Mouse (Mus musculus): ENCODE measurements around the gene Cttnbp2. TPM values are rescaled to one million over a fixed set of nuclear protein-coding genes. Genes with fewer than 3 reads are reported as not detected.

Cttnbp2 gene
- polyA plus RNA-seq, 1 experiment from 2014 or later, result 75.4 TPM

GRCm38 (mm10) chr6:18434355-18434754, 80.3 kb downstream of the Cttnbp2 start:
- no peak overlapping the region for H3K27ac ChIP-seq (ENCODE audit: low read depth, low read length)
- no peak overlapping the region for H3K9ac ChIP-seq (replicated peaks; ENCODE audit: low read depth, low read length)
- ATAC-seq (ENCODE audit: low read depth), result no peak
- no peak overlapping the region for H3K4me2 ChIP-seq (ENCODE audit: low read depth, low read length)
- no peaks in the 10 kb centered on the region for H3K4me1 ChIP-seq (ENCODE audit: control insufficient read depth, insufficient read depth, low read length)
- H3K27me3 ChIP-seq (ENCODE audit: control insufficient read depth, insufficient read depth, low read length), result no peaks in the 10 kb centered on the region
- WGBS, result 86% methylated on average over 8 of the region's 8 CpGs
- no peak overlapping the region for H3K4me3 ChIP-seq (ENCODE audit: low read depth, low read length)
- 0 out of 2 replicates have a peak, but pooled peaks cover 5% of the 10 kb centered on the region for H3K36me3 ChIP-seq (ENCODE audit: control insufficient read depth, insufficient read depth, low read length)
- no peaks in the 10 kb centered on the region for H3K9me3 ChIP-seq (ENCODE audit: control insufficient read depth, low read length)

GRCm38 (mm10) chr6:18432362-18432761, 82.3 kb downstream of the Cttnbp2 start:
- no peak for ATAC-seq (ENCODE audit: low read depth)
- Histone ChIP-seq H3K4me3 (ENCODE audit: low read depth, low read length) (no peak overlapping the region), H3K9me3 (ENCODE audit: control insufficient read depth, low read length) (no peaks in the 10 kb centered on the region), H3K9ac (replicated peaks; ENCODE audit: low read depth, low read length) (no peak overlapping the region), H3K4me2 (ENCODE audit: low read depth, low read length) (no peak overlapping the region), H3K27me3 (ENCODE audit: control insufficient read depth, insufficient read depth, low read length) (no peaks in the 10 kb centered on the region), H3K27ac (ENCODE audit: low read depth, low read length) (no peak overlapping the region), H3K4me1 (ENCODE audit: control insufficient read depth, insufficient read depth, low read length) (no peaks in the 10 kb centered on the region), H3K36me3 (ENCODE audit: control insufficient read depth, insufficient read depth, low read length) (0 out of 2 replicates have a peak, but pooled peaks cover 5% of the 10 kb centered on the region)
- WGBS, result 68% methylated on average over 3 of the region's 3 CpGs

- no peaks in the 10 kb centered on the region for H3K4me1 ChIP-seq (ENCODE audit: control insufficient read depth, insufficient read depth, low read length)
- no peak overlapping the region for H3K9ac ChIP-seq (replicated peaks; ENCODE audit: low read depth, low read length)
- H3K27me3 ChIP-seq (ENCODE audit: control insufficient read depth, insufficient read depth, low read length), result no peaks in the 10 kb centered on the region
- 97% methylated on average over 2 of the region's 2 CpGs for WGBS
- no peaks in the 10 kb centered on the region for H3K9me3 ChIP-seq (ENCODE audit: control insufficient read depth, low read length)
- H3K4me3 ChIP-seq (ENCODE audit: low read depth, low read length), result no peak overlapping the region
- H3K27ac ChIP-seq (ENCODE audit: low read depth, low read length), result no peak overlapping the region
- H3K4me2 ChIP-seq (ENCODE audit: low read depth, low read length), result no peak overlapping the region
- 0 out of 2 replicates have a peak, but pooled peaks cover 5% of the 10 kb centered on the region for H3K36me3 ChIP-seq (ENCODE audit: control insufficient read depth, insufficient read depth, low read length)
- ATAC-seq (ENCODE audit: low read depth), result no peak
These were observed 82.8 kb downstream of the Cttnbp2 start for GRCm38 (mm10) chr6:18431891-18432290.

- Histone ChIP-seq H3K9me3 (ENCODE audit: control insufficient read depth, low read length) (no peaks in the 10 kb centered on the region), H3K27ac (ENCODE audit: low read depth, low read length) (no peak overlapping the region), H3K4me1 (ENCODE audit: control insufficient read depth, insufficient read depth, low read length) (no peaks in the 10 kb centered on the region), H3K9ac (replicated peaks; ENCODE audit: low read depth, low read length) (no peak overlapping the region), H3K36me3 (ENCODE audit: control insufficient read depth, insufficient read depth, low read length) (0 out of 2 replicates have a peak, but pooled peaks cover 5% of the 10 kb centered on the region), H3K4me2 (ENCODE audit: low read depth, low read length) (no peak overlapping the region), H3K4me3 (ENCODE audit: low read depth, low read length) (no peak overlapping the region), H3K27me3 (ENCODE audit: control insufficient read depth, insufficient read depth, low read length) (no peaks in the 10 kb centered on the region)
- no peak for ATAC-seq (ENCODE audit: low read depth)
- WGBS, result 51% methylated on average over 3 of the region's 3 CpGs
These were observed 84.6 kb downstream of the Cttnbp2 start for GRCm38 (mm10) chr6:18430062-18430461.

- H3K4me3 ChIP-seq (ENCODE audit: low read depth, low read length), result no peak overlapping the region
- H3K27ac ChIP-seq (ENCODE audit: low read depth, low read length), result no peak overlapping the region
- ATAC-seq (ENCODE audit: low read depth), result no peak
- no peak overlapping the region for H3K4me2 ChIP-seq (ENCODE audit: low read depth, low read length)
- 0 out of 2 replicates have a peak, but pooled peaks cover 2% of the 10 kb centered on the region for H3K36me3 ChIP-seq (ENCODE audit: control insufficient read depth, insufficient read depth, low read length)
- WGBS, result 90% methylated on average over 6 of the region's 6 CpGs
- H3K9me3 ChIP-seq (ENCODE audit: control insufficient read depth, low read length), result no peaks in the 10 kb centered on the region
- no peaks in the 10 kb centered on the region for H3K27me3 ChIP-seq (ENCODE audit: control insufficient read depth, insufficient read depth, low read length)
- H3K4me1 ChIP-seq (ENCODE audit: control insufficient read depth, insufficient read depth, low read length), result no peaks in the 10 kb centered on the region
- no peak overlapping the region for H3K9ac ChIP-seq (replicated peaks; ENCODE audit: low read depth, low read length)
These were observed 89.8 kb downstream of the Cttnbp2 start for GRCm38 (mm10) chr6:18424822-18425221.

GRCm38 (mm10) chr6:18424367-18424766, 90.3 kb downstream of the Cttnbp2 start:
- H3K27me3 ChIP-seq (ENCODE audit: control insufficient read depth, insufficient read depth, low read length), result no peaks in the 10 kb centered on the region
- no peak overlapping the region for H3K4me2 ChIP-seq (ENCODE audit: low read depth, low read length)
- H3K9me3 ChIP-seq (ENCODE audit: control insufficient read depth, low read length), result no peaks in the 10 kb centered on the region
- H3K9ac ChIP-seq (replicated peaks; ENCODE audit: low read depth, low read length), result no peak overlapping the region
- no peak for ATAC-seq (ENCODE audit: low read depth)
- H3K36me3 ChIP-seq (ENCODE audit: control insufficient read depth, insufficient read depth, low read length), result 0 out of 2 replicates have a peak, but pooled peaks cover 2% of the 10 kb centered on the region
- WGBS, result 74% methylated on average over 3 of the region's 3 CpGs
- H3K4me3 ChIP-seq (ENCODE audit: low read depth, low read length), result no peak overlapping the region
- no peak overlapping the region for H3K27ac ChIP-seq (ENCODE audit: low read depth, low read length)
- H3K4me1 ChIP-seq (ENCODE audit: control insufficient read depth, insufficient read depth, low read length), result no peaks in the 10 kb centered on the region

- ATAC-seq (ENCODE audit: low read depth), result no peak
- Histone ChIP-seq H3K9ac (replicated peaks; ENCODE audit: low read depth, low read length) (no peak overlapping the region), H3K27ac (ENCODE audit: low read depth, low read length) (no peak overlapping the region), H3K36me3 (ENCODE audit: control insufficient read depth, insufficient read depth, low read length) (peaks cover 2% of the 10 kb centered on the region; the same call in 1 of the 2 replicates), H3K4me1 (ENCODE audit: control insufficient read depth, insufficient read depth, low read length) (no peaks in the 10 kb centered on the region; the same call in 1 of the 2 replicates), H3K4me3 (ENCODE audit: low read depth, low read length) (no peak overlapping the region), H3K9me3 (ENCODE audit: control insufficient read depth, low read length) (no peaks in the 10 kb centered on the region), H3K4me2 (ENCODE audit: low read depth, low read length) (no peak overlapping the region), H3K27me3 (ENCODE audit: control insufficient read depth, insufficient read depth, low read length) (no peaks in the 10 kb centered on the region)
- 70% methylated on average over 6 of the region's 6 CpGs for WGBS
These were observed 91.5 kb downstream of the Cttnbp2 start for GRCm38 (mm10) chr6:18423112-18423511.

GRCm38 (mm10) chr6:18421561-18421960, 93.1 kb downstream of the Cttnbp2 start:
- ATAC-seq (ENCODE audit: low read depth), result no peak
- H3K4me2 ChIP-seq (ENCODE audit: low read depth, low read length), result no peak overlapping the region
- 53% methylated on average over 2 of the region's 2 CpGs for WGBS

GRCm38 (mm10) chr6:18420660-18421059, 94.0 kb downstream of the Cttnbp2 start:
- Histone ChIP-seq H3K4me1 (ENCODE audit: control insufficient read depth, insufficient read depth, low read length) (no peaks in the 10 kb centered on the region; the same call in 1 of the 2 replicates), H3K27ac (ENCODE audit: low read depth, low read length) (no peak overlapping the region), H3K9ac (replicated peaks; ENCODE audit: low read depth, low read length) (no peak overlapping the region), H3K9me3 (ENCODE audit: control insufficient read depth, low read length) (no peaks in the 10 kb centered on the region), H3K4me3 (ENCODE audit: low read depth, low read length) (no peak overlapping the region), H3K4me2 (ENCODE audit: low read depth, low read length) (no peak overlapping the region), H3K36me3 (ENCODE audit: control insufficient read depth, insufficient read depth, low read length) (peaks cover 2% of the 10 kb centered on the region; the same call in 1 of the 2 replicates), H3K27me3 (ENCODE audit: control insufficient read depth, insufficient read depth, low read length) (no peaks in the 10 kb centered on the region)
- 58% methylated on average over 9 of the region's 9 CpGs for WGBS
- no peak for ATAC-seq (ENCODE audit: low read depth)

More at GRCm38 (mm10) chr6:18421561-18421960, 93.1 kb downstream of the Cttnbp2 start:
- no peaks in the 10 kb centered on the region for H3K9me3 ChIP-seq (ENCODE audit: control insufficient read depth, low read length)
- H3K27ac ChIP-seq (ENCODE audit: low read depth, low read length), result no peak overlapping the region
- H3K4me3 ChIP-seq (ENCODE audit: low read depth, low read length), result no peak overlapping the region
- peaks cover 2% of the 10 kb centered on the region; the same call in 1 of the 2 replicates for H3K36me3 ChIP-seq (ENCODE audit: control insufficient read depth, insufficient read depth, low read length)
- H3K4me1 ChIP-seq (ENCODE audit: control insufficient read depth, insufficient read depth, low read length), result no peaks in the 10 kb centered on the region; the same call in 1 of the 2 replicates
- H3K9ac ChIP-seq (replicated peaks; ENCODE audit: low read depth, low read length), result no peak overlapping the region
- no peaks in the 10 kb centered on the region for H3K27me3 ChIP-seq (ENCODE audit: control insufficient read depth, insufficient read depth, low read length)

Measured in neural tube, embryonic 14.5 days (tissue).